Mouse (Mus musculus): ENCODE measurements at regions not wholly inside any gene's neighbourhood (a gene's known extent, or its start where the extent isn't known, plus 50 kb on each side); places are given as distances from the start of the nearest gene placed in this dataset.
"Not testable (repeated sequence)": the region's sequence is repeated elsewhere in the genome, so short reads cannot be mapped to it uniquely, and the experiment has no call there.

- no peak for DNase-seq (ENCODE audit: low read depth, low spot score)
Observed at GRCm38 (mm10) chr10:66641966-66642365, 454.0 kb upstream of the Jmjd1c start.

GRCm38 (mm10) chr10:66643160-66643559, 452.8 kb upstream of the Jmjd1c start:
- DNase-seq (ENCODE audit: low read depth, low spot score): no peak

- no peak for DNase-seq (ENCODE audit: low read depth, low spot score)
Observed at GRCm38 (mm10) chr10:66657520-66657919, 438.4 kb upstream of the Jmjd1c start.

- DNase-seq (ENCODE audit: low read depth, low spot score): no peak
Observed at GRCm38 (mm10) chr10:66683160-66683559, 412.8 kb upstream of the Jmjd1c start.

GRCm38 (mm10) chr10:66689196-66689595, 406.7 kb upstream of the Jmjd1c start:
- DNase-seq (ENCODE audit: low read depth, low spot score): not testable (repeated sequence)

GRCm38 (mm10) chr10:66694549-66695285, 401.2 kb upstream of the Jmjd1c start:
- DNase-seq (ENCODE audit: low read depth, low spot score): no peak

- not testable (repeated sequence) for DNase-seq (ENCODE audit: low read depth, low spot score)
Observed at GRCm38 (mm10) chr10:66714926-66715325, 381.0 kb upstream of the Jmjd1c start.

GRCm38 (mm10) chr10:66717909-66718308, 378.0 kb upstream of the Jmjd1c start:
- no peak for DNase-seq (ENCODE audit: low read depth, low spot score)

- DNase-seq (ENCODE audit: low read depth, low spot score): no peak
Observed at GRCm38 (mm10) chr10:66719796-66720195, 376.1 kb upstream of the Jmjd1c start.

GRCm38 (mm10) chr10:66733631-66734030, 362.3 kb upstream of the Jmjd1c start:
- DNase-seq (ENCODE audit: low read depth, low spot score): no peak

- DNase-seq (ENCODE audit: low read depth, low spot score): no peak
Observed at GRCm38 (mm10) chr10:66734853-66735252, 361.1 kb upstream of the Jmjd1c start.

- no peak for DNase-seq (ENCODE audit: low read depth, low spot score)
Observed at GRCm38 (mm10) chr10:66739017-66739416, 356.9 kb upstream of the Jmjd1c start.

- no peak for DNase-seq (ENCODE audit: low read depth, low spot score)
Observed at GRCm38 (mm10) chr10:66741819-66742218, 354.1 kb upstream of the Jmjd1c start.

- DNase-seq (ENCODE audit: low read depth, low spot score): no peak
Observed at GRCm38 (mm10) chr10:66743254-66743653, 352.7 kb upstream of the Jmjd1c start.

GRCm38 (mm10) chr10:66745871-66746270, 350.1 kb upstream of the Jmjd1c start:
- no peak for DNase-seq (ENCODE audit: low read depth, low spot score)

- DNase-seq (ENCODE audit: low read depth, low spot score): no peak
Observed at GRCm38 (mm10) chr10:66752237-66752810, 343.6 kb upstream of the Jmjd1c start.

- DNase-seq (ENCODE audit: low read depth, low spot score): no peak
Observed at GRCm38 (mm10) chr10:66756866-66757265, 339.1 kb upstream of the Jmjd1c start.

GRCm38 (mm10) chr10:66770161-66771030, 325.5 kb upstream of the Jmjd1c start:
- DNase-seq (ENCODE audit: low read depth, low spot score): no peak

- DNase-seq (ENCODE audit: low read depth, low spot score): no peak
Observed at GRCm38 (mm10) chr10:66780335-66781170, 315.4 kb upstream of the Jmjd1c start.

GRCm38 (mm10) chr10:66781171-66781510, 314.8 kb upstream of the Jmjd1c start:
- no peak for DNase-seq (ENCODE audit: low read depth, low spot score)

- DNase-seq (ENCODE audit: low read depth, low spot score): no peak
Observed at GRCm38 (mm10) chr10:66782025-66782424, 313.9 kb upstream of the Jmjd1c start.

GRCm38 (mm10) chr10:66787812-66788211, 308.1 kb upstream of the Jmjd1c start:
- no peak for DNase-seq (ENCODE audit: low read depth, low spot score)

Data from retina, adult 2 months (tissue).